Mouse (Mus musculus) kidney, postnatal 0 days (tissue): ENCODE data around the gene Gm45902. TPM values are rescaled to one million over a fixed set of nuclear protein-coding genes. Genes with fewer than 3 reads are reported as not detected.

Source experiments
- ATAC-seq: fragments of 200-750 bp; cut with Nextera tagmentation; replicated peaks from 2 replicates; pipeline ENCODE4 v1.8.0; 2017; ENCODE audit warnings: low read depth, moderate number of reproducible peaks, moderate TSS enrichment, moderate library complexity; ENCODE audit not compliant: low FRiP score
- DNase-seq: peaks from one replicate; pipeline ENCODE4 v3.0.0-alpha.2; 2016; ENCODE audit warnings: low spot score
- H3K27ac ChIP-seq: fragments of 300-500 bp; sonication (generic); 2 replicates; pipeline ENCODE4 v1.5.1; 2014; ENCODE audit warnings: mild to moderate bottlenecking
- H3K27me3 ChIP-seq: fragments of 300-500 bp; sonication (generic); 2 replicates; pipeline ENCODE4 v1.6.1; 2014; ENCODE audit warnings: low read length, mixed read lengths; ENCODE audit not compliant: insufficient read depth
- H3K36me3 ChIP-seq: fragments of 300-500 bp; sonication (generic); 2 replicates; pipeline ENCODE4 v1.6.1; 2014; ENCODE audit warnings: low read length, mixed read lengths; ENCODE audit not compliant: insufficient read depth
- H3K4me1 ChIP-seq: fragments of 300-500 bp; sonication (generic); replicated peaks from 2 replicates; pipeline ENCODE4 v1.6.1; 2014; ENCODE audit warnings: antibody characterized with exemption, low read length, mixed read lengths; ENCODE audit not compliant: insufficient read depth
- H3K4me2 ChIP-seq: fragments of 300-500 bp; sonication (generic); 2 replicates; pipeline ENCODE4 v1.6.1; 2014; ENCODE audit warnings: mild to moderate bottlenecking, low read length, moderate library complexity, mixed read lengths
- H3K4me3 ChIP-seq: fragments of 300-500 bp; sonication (generic); replicated peaks from 2 replicates; pipeline ENCODE4 v1.5.1; 2014; ENCODE audit warnings: low read depth, low read length
- H3K9ac ChIP-seq: fragments of 300-500 bp; sonication (generic); 2 replicates; pipeline ENCODE4 v1.6.1; 2014; ENCODE audit warnings: low read depth, low read length
- H3K9me3 ChIP-seq: fragments of 300-500 bp; sonication (generic); replicated peaks from 2 replicates; pipeline ENCODE4 v1.6.1; 2016; ENCODE audit warnings: low read length, inconsistent platforms, mixed read lengths
- CTCF ChIP-seq: IDR thresholded peaks from 2 replicates; pipeline ENCODE4 v1.5.1; 2016; ENCODE audit warnings: antibody characterized with exemption, low read depth, mild to moderate bottlenecking, moderate library complexity
- WGBS: fragments of 180-500 bp; shearing (Covaris S2); extraction: QIAGEN DNeasy Blood & Tissue Kit; methylation state at CpG from one replicate; pipeline ENCODE4 v1.1.7; 2014; 5-methylcytosine and 5-hydroxymethylcytosine counted together
- polyA plus RNA-seq: library from polyadenylated mRNA; unstranded; fragments of >200 nt; fragmentation: Nextera tagmentation; extraction: Ambion mirVana; gene quantifications from 2 replicates; pipeline ENCODE4 v1.2.1, GENCODE M21; 2015

The Gm45902 gene
- polyA plus RNA-seq, 1 experiment from 2014 or later: 2.6 TPM

DNA sequence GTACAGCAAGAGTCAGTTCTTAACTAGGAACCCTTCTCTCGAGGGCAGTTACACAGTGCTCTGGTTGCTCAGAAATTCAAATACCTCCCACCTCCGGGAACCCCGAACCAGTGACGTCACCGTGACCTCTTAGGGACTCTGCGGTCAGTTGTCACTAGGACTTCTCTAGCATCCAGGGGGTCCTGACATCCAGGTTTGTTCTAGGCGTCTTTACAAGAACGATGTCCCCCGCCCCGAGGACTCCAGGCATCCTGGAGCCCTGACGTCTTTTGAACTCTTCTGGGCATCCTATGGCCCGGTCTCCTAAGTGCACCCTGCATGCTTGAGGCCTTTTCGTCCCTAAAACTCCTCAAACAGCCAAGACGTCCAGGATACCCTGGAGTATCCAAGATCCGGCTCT is 514 bp downstream of the Gm45902 start:
- DNase-seq: peak; percentile 54
- no peaks in the 10 kb centered on the region for H3K27me3 ChIP-seq
- H3K4me1 ChIP-seq: peaks cover 8% of the 10 kb centered on the region
- H3K9ac ChIP-seq: peak overlapping the region; percentile 74
- ATAC-seq: no peak
- no peak for TF ChIP-seq CTCF
- peaks cover 27% of the 10 kb centered on the region for H3K36me3 ChIP-seq
- H3K4me3 ChIP-seq: peak overlapping the region; percentile 64
- no peaks in the 10 kb centered on the region for H3K9me3 ChIP-seq
- 0% methylated on average over 15 of the region's 15 CpGs for WGBS
- peak overlapping the region; percentile 64 for H3K27ac ChIP-seq
- H3K4me2 ChIP-seq: peak overlapping the region; percentile 78

DNA sequence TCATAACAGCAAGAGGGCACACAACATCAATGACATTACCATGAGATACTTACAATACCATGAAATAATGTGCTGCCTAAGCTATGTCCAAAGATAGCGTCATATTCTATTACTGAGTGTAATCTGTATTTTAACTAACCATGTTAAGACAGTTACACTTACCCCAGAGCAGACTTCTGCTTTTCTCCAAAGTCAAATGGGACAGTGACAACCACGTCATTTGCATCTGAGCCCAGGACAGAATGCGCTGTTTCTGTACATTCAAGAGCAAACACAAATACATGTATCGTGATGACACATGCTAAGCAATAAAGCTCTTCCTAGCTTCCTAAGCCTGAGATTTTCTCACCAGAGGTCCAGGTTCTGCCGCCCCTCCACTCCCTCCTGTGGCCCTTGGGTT is 11.7 kb downstream of the Gm45902 start:
- H3K4me1 ChIP-seq: no peaks in the 10 kb centered on the region
- no peak overlapping the region for H3K9ac ChIP-seq
- TF ChIP-seq CTCF: no peak
- H3K4me3 ChIP-seq: no peak overlapping the region
- peaks cover 43% of the 10 kb centered on the region for H3K36me3 ChIP-seq
- DNase-seq: no peak
- H3K27me3 ChIP-seq: no peaks in the 10 kb centered on the region
- no peak for ATAC-seq
- H3K9me3 ChIP-seq: no peaks in the 10 kb centered on the region
- WGBS: 94% methylated on average over 5 of the region's 5 CpGs
- H3K27ac ChIP-seq: no peak overlapping the region
- no peak overlapping the region for H3K4me2 ChIP-seq

- ATAC-seq (no peak), DNase-seq (no peak)
- Histone ChIP-seq H3K27ac (no peak overlapping the region), H3K27me3 (no peaks in the 10 kb centered on the region), H3K9ac (no peak overlapping the region), H3K9me3 (no peaks in the 10 kb centered on the region), H3K4me3 (no peak overlapping the region), H3K4me2 (no peak overlapping the region), H3K4me1 (no peaks in the 10 kb centered on the region), H3K36me3 (peaks cover 51% of the 10 kb centered on the region)
- no peak for TF ChIP-seq CTCF
- 93% methylated on average over 6 of the region's 6 CpGs for WGBS
These were observed 13.0 kb downstream of the Gm45902 start for GRCm38 (mm10) chr2:3499543-3499942.

DNA sequence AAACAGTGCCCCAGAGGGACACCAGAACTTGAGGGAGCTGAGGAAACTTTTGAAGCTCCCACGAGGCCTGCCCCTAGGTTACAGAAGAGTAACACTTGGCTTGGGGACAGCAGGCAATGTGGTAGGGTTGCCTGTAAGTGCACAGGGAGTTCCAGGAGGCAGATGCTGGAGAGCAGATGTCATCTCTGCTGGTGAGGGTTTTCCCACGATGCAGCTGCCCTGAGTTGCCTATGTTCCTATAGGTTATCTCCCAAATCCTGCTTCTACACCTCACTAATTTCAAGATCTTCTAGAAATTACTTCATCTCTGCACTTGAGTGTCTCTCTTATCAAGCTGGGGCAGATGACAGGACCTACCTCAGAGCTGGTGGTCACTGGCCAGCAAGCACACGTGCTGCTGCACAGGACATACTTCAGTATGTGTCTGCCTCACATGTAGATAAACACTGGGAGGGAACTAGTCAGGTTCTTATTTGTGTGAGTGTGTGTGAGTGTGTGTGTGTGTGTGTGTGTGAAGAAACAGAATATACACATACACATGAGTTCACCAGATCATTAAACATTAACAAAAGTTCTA is 18.7 kb downstream of the Gm45902 start:
- TF ChIP-seq CTCF: no peak
- H3K4me2 ChIP-seq: no peak overlapping the region
- H3K4me1 ChIP-seq: no peaks in the 10 kb centered on the region
- no peaks in the 10 kb centered on the region for H3K27me3 ChIP-seq
- ATAC-seq: no peak
- H3K9ac ChIP-seq: no peak overlapping the region
- H3K9me3 ChIP-seq: no peaks in the 10 kb centered on the region
- DNase-seq: no peak
- H3K36me3 ChIP-seq: peaks cover 65% of the 10 kb centered on the region
- 86% methylated on average over 3 of the region's 3 CpGs for WGBS
- no peak overlapping the region for H3K27ac ChIP-seq
- no peak overlapping the region for H3K4me3 ChIP-seq

GRCm38 (mm10) chr2:3489816-3490215 is 22.8 kb downstream of the Gm45902 start:
- WGBS: 89% methylated on average over 3 of the region's 3 CpGs

DNA sequence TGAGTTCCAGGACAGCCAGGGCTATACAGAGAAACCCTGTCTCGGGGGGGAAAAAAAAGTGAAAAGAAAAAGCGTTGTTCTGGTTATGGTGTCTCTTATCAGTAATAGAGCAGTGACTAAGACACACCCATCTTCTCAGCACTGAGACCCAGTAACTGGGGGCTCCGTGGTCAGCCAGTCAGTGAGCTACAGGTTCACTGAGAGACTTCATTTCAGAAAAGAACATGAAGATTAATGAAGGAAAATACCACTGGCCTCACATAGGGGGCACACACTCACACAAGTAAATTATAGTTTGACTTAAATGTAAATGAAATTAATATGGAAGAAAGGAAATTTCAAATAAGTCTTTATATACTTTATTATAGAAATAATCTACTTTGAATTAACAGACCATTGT is 32.4 kb downstream of the Gm45902 start:
- no peak overlapping the region for H3K9ac ChIP-seq
- no peak overlapping the region for H3K27ac ChIP-seq
- DNase-seq (no peak), ATAC-seq (no peak)
- no peaks in the 10 kb centered on the region for H3K27me3 ChIP-seq
- no peaks in the 10 kb centered on the region for H3K9me3 ChIP-seq
- no peak for TF ChIP-seq CTCF
- no peaks in the 10 kb centered on the region for H3K36me3 ChIP-seq
- no peaks in the 10 kb centered on the region for H3K4me1 ChIP-seq
- H3K4me3 ChIP-seq: no peak overlapping the region
- no peak overlapping the region for H3K4me2 ChIP-seq
- WGBS: 84% methylated on average over 3 of the region's 3 CpGs

More at GRCm38 (mm10) chr2:3489816-3490215, 22.8 kb downstream of the Gm45902 start:
- Histone ChIP-seq H3K4me1 (no peaks in the 10 kb centered on the region), H3K9ac (no peak overlapping the region), H3K4me2 (no peak overlapping the region), H3K4me3 (no peak overlapping the region), H3K9me3 (no peaks in the 10 kb centered on the region), H3K36me3 (peaks cover 40% of the 10 kb centered on the region), H3K27ac (no peak overlapping the region), H3K27me3 (no peaks in the 10 kb centered on the region)
- no peak for TF ChIP-seq CTCF
- ATAC-seq (no peak), DNase-seq (no peak)
